Comparison of ENCODE assay signal across 25 mouse cellular contexts in genomic region chr8:90176771-90177170, GRCm38 (mm10).
DNase-seq lines count a peak whose midpoint lies in the region; ATAC-seq and TF ChIP-seq lines count a peak whose summit lies in the region.
"Had no signal": no experiment of that assay in that cellular context is flagged by ENCODE, and none has a peak within 500 bp of the region (broad histone marks: within the 10 kb centered on the region; RNA-seq: fewer than 3 reads in every experiment).

No protein-coding gene starts in this region.

- H3K27me3 ChIP-seq in hindbrain, embryonic 10.5 days (ENCODE audit: insufficient read depth, poor library complexity, severe bottlenecking) = no peaks in the 10 kb centered on the region; the same call in 1 of the 2 replicates
- H3K27me3 ChIP-seq in hindbrain, embryonic 12.5 days = no peaks in the 10 kb centered on the region
- H3K27me3 ChIP-seq in embryonic facial prominence, embryonic 14.5 days (replicated peaks; ENCODE audit: control insufficient read depth, insufficient read depth, low read length) = no peaks in the 10 kb centered on the region
- H3K27me3 ChIP-seq in forebrain, postnatal 0 days (ENCODE audit: insufficient read depth, low read length) = no peaks in the 10 kb centered on the region; the same call in 1 of the 2 replicates
- H3K27me3 ChIP-seq: CH12.LX; heart, embryonic 13.5 days; neural tube, embryonic 15.5 days had no signal

- H3K4me2 ChIP-seq in hindbrain, embryonic 12.5 days (replicated peaks) = no peak overlapping the region
- no peak overlapping the region for H3K4me2 ChIP-seq in embryonic facial prominence, embryonic 14.5 days (ENCODE audit: low read depth, low read length)
- 0 out of 2 replicates have a peak overlapping the region, but pooled peaks have one; percentile 11 for H3K4me2 ChIP-seq in forebrain, postnatal 0 days (ENCODE audit: low read depth)
- H3K4me2 ChIP-seq: neural tube, embryonic 15.5 days had no signal

- no peak for DNase-seq in hindbrain, embryonic 10.5 days (ENCODE audit: low spot score)
- DNase-seq in embryonic facial prominence, embryonic 14.5 days (ENCODE audit: low spot score) = peak; percentile 32
- DNase-seq in forebrain, postnatal 0 days = no peak
- peak; percentile 57 for DNase-seq in retina, embryonic 14.5 days (ENCODE audit: low spot score)
- DNase-seq in layer of hippocampus, postnatal 25 days (ENCODE audit: extremely low spot score in 1 of 2, low spot score in 1 of 2) = no peak
- DNase-seq in right cerebral cortex, postnatal 10 days (ENCODE audit: low spot score in 2 of 2) = no peak
- DNase-seq: adrenal gland, postnatal 36 days; cerebellum, adult 18-20 months; cerebellum, postnatal 25 days; gastrocnemius, postnatal 14 days; heart, adult 18-20 months; kidney, adult 8-10 months; kidney, postnatal 14 days; left cerebral cortex, postnatal 4 days; liver; liver, postnatal 0 days; lung, postnatal 10 days; thymus, postnatal 36 days had no signal

- ATAC-seq in hindbrain, embryonic 12.5 days (ENCODE audit: low FRiP score) = no peak
- no peak for ATAC-seq in embryonic facial prominence, embryonic 14.5 days (ENCODE audit: low read depth)
- no peak for ATAC-seq in forebrain, postnatal 0 days
- ATAC-seq: liver, postnatal 0 days had no signal

- H3K9me3 ChIP-seq in hindbrain, embryonic 10.5 days = no peaks in the 10 kb centered on the region
- no peaks in the 10 kb centered on the region for H3K9me3 ChIP-seq in hindbrain, embryonic 12.5 days (replicated peaks)
- no peaks in the 10 kb centered on the region for H3K9me3 ChIP-seq in embryonic facial prominence, embryonic 14.5 days (ENCODE audit: control insufficient read depth, low read length)
- H3K9me3 ChIP-seq in forebrain, postnatal 0 days (ENCODE audit: low read length) = no peaks in the 10 kb centered on the region
- H3K9me3 ChIP-seq: heart, embryonic 13.5 days; neural tube, embryonic 15.5 days had no signal

- H3K9ac ChIP-seq in hindbrain, embryonic 12.5 days = no peak overlapping the region
- no peak overlapping the region for H3K9ac ChIP-seq in embryonic facial prominence, embryonic 14.5 days (ENCODE audit: low read depth, low read length)
- H3K9ac ChIP-seq in forebrain, postnatal 0 days = no peak overlapping the region
- H3K9ac ChIP-seq: heart, embryonic 13.5 days; liver, postnatal 0 days; neural tube, embryonic 15.5 days had no signal

- no peak overlapping the region for H3K4me3 ChIP-seq in hindbrain, embryonic 10.5 days
- H3K4me3 ChIP-seq in hindbrain, embryonic 12.5 days = no peak overlapping the region
- no peak overlapping the region for H3K4me3 ChIP-seq in embryonic facial prominence, embryonic 14.5 days (ENCODE audit: low read depth, low read length)
- H3K4me3 ChIP-seq in forebrain, postnatal 0 days (ENCODE audit: low read depth, low read length) = no peak overlapping the region
- H3K4me3 ChIP-seq: erythroblast, embryonic 14.5 days; heart, embryonic 13.5 days; layer of hippocampus, adult 2 months; myocyte; neural tube, embryonic 15.5 days had no signal

- WGBS in hindbrain, embryonic 10.5 days = 49% methylated on average over 7 of the region's 7 CpGs
- WGBS in hindbrain, embryonic 12.5 days = 35% methylated on average over 7 of the region's 7 CpGs
- 60% methylated on average over 7 of the region's 7 CpGs for WGBS in embryonic facial prominence, embryonic 14.5 days
- 25% methylated on average over 7 of the region's 7 CpGs for WGBS in forebrain, postnatal 0 days

- H3K36me3 ChIP-seq in hindbrain, embryonic 10.5 days = no peaks in the 10 kb centered on the region
- no peaks in the 10 kb centered on the region for H3K36me3 ChIP-seq in hindbrain, embryonic 12.5 days
- no peaks in the 10 kb centered on the region for H3K36me3 ChIP-seq in embryonic facial prominence, embryonic 14.5 days (ENCODE audit: control insufficient read depth, insufficient read depth, low read length)
- H3K36me3 ChIP-seq in forebrain, postnatal 0 days (ENCODE audit: insufficient read depth) = no peaks in the 10 kb centered on the region
- H3K36me3 ChIP-seq: heart, embryonic 13.5 days; neural tube, embryonic 15.5 days had no signal

- no peak for TF ChIP-seq CTCF in forebrain, postnatal 0 days (IDR thresholded peaks at IDR 0.05; ENCODE audit: low read depth)

- 0 out of 2 replicates have a peak overlapping the region, but pooled peaks have one; percentile 23 for H3K27ac ChIP-seq in hindbrain, embryonic 10.5 days
- H3K27ac ChIP-seq in hindbrain, embryonic 12.5 days = no peak overlapping the region
- H3K27ac ChIP-seq in embryonic facial prominence, embryonic 14.5 days (replicated peaks; ENCODE audit: low read depth, low read length) = no peak overlapping the region
- no peak overlapping the region for H3K27ac ChIP-seq in forebrain, postnatal 0 days (ENCODE audit: low read depth, low read length)
- H3K27ac ChIP-seq: heart, embryonic 13.5 days; layer of hippocampus, adult 2 months; neural tube, embryonic 15.5 days had no signal

- peaks cover 18% of the 10 kb centered on the region for H3K4me1 ChIP-seq in hindbrain, embryonic 10.5 days (replicated peaks)
- peaks cover 12% of the 10 kb centered on the region; the same call in 1 of the 2 replicates for H3K4me1 ChIP-seq in hindbrain, embryonic 12.5 days
- no peaks in the 10 kb centered on the region for H3K4me1 ChIP-seq in embryonic facial prominence, embryonic 14.5 days (ENCODE audit: control insufficient read depth, insufficient read depth, low read length)
- H3K4me1 ChIP-seq in forebrain, postnatal 0 days (ENCODE audit: insufficient read depth) = no peaks in the 10 kb centered on the region; the same call in 1 of the 2 replicates
- H3K4me1 ChIP-seq: heart, embryonic 13.5 days had no signal

Comparison
In these comparisons a context has a peak if more than half of its experiments do, and no peak if none do; other contexts are left out.
1. DNase-seq: peak in embryonic facial prominence, embryonic 14.5 days (single experiment) and retina, embryonic 14.5 days (single experiment); none in hindbrain, embryonic 10.5 days (single experiment), forebrain, postnatal 0 days (single experiment), layer of hippocampus, postnatal 25 days (0 of 2) and right cerebral cortex, postnatal 10 days (0 of 2).